Mouse (Mus musculus) testis, postnatal 14 days (tissue): Measurements from ENCODE around the gene Fam208b.
"Not testable (repeated sequence)": the region's sequence is repeated elsewhere in the genome, so short reads cannot be mapped to it uniquely, and the experiment has no call there.

ENCODE experiments used
- DNase-seq: peaks from one replicate; pipeline ENCODE4 v3.0.0; 2021; ENCODE audit warnings: low spot score

Fam208b gene

DNA sequence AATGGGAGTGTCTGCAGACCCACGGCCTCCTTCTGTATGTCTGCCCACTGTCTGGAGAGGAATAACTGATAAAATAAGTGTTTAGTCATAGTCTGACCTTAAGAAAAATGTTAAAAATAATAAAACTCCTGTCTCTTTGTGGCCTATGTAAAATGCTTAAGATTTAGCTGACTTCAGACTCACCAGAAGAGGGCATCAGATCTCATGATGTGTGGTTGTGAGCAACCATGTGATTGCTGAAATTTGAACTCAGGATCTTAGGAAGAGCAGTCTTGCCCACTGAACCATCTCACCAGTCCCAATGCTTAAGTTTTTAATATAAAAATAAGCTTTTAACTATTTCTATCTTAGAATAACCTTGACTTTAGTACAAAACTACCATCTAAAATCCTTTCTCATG lies 47.8 kb downstream of the Fam208b start:
- no peak for DNase-seq

DNA sequence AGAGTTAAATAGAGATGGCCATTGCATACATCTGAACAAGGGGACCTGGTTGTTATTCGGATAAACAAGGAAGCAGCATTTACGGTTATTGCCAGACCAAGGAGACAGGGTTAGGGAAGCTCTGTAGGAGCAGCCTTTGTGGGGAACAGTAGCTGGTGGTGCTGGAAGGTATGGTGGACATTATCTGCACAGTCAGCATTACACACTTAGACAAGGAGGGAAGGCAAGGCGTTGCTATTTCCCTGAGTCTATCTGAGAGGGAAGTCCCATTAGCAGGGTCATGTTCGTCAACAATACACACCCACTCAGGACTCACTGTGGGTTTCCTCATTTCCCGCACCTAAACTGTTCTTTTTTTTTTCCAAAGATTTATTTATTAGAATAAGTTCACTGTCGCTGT lies 63.1 kb downstream of the Fam208b start:
- DNase-seq = no peak

DNA sequence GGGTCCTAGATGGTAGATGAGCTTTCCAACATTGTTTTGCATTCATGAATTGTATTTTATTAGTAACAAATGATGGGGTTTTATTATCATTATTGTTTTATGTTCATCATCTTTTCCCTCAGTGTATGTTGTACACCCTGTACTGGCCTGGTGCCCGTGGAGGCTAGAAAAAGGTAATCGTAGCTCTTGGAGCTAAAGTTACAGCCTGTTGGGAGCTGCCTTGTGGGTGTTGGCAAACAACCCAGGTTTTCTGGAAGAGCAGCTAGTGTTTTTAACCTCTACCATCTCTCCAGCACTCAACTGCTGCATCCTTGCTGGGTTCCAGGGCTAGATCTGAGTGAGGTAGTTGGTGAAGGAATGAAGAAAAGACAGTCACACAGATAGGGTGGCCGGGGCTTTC lies 63.5 kb downstream of the Fam208b start:
- DNase-seq = peak; percentile 35

DNA sequence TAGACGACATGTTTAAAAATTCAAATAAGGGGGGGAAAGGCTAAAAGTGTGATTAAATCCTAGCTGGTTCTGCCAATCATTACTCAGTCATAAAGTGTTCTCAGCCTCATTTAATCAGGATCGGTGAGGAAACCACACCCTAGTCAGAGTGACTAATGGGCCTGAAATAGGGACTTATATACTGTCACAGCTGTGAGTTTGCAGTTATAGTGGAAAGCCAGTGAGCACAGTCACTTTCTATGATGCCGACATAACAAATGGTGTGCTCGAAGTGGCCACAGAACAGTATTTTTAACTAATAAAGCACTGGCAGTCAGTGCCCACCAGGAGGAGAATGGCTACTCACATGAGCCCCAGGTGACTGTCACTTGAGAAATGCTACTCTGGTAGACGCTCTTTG lies 66.0 kb downstream of the Fam208b start:
- no peak for DNase-seq

DNA sequence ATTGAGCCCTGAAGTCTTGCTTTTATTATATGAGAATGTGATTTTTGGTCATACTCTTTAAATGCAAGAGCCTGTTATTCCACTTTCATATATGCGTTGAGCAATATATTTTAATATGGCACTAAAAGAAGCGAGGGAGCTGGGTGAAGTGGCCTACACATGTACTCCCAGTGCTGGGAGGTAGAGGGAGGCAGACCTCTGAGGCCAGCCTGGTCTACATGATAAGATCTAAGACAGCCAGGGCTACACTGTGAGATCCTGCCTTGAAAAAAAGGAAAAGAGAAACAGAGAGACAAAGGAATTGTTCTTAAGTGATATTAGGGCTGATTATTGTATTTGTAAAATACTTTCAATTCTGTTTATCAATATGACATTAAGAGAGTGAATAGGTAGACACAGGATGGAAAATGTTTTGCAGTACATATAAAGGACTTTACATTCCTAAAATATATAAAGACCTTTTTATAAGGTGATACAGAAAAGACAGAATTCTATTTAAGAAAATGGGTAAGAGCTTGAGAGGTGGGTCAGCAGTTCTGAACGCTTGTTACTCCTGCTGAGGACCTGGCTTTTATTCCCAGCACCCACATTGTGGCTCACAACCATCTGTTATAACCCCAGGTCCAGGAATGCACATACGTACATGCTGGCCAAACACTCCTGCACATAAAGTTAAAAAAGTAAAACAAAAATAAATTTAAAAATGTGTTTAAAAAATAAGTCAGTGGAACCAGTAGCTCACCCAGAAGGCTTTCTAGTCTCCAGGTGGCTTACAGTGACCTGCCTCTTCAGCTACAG lies 66.6 kb downstream of the Fam208b start:
- no peak for DNase-seq

DNA sequence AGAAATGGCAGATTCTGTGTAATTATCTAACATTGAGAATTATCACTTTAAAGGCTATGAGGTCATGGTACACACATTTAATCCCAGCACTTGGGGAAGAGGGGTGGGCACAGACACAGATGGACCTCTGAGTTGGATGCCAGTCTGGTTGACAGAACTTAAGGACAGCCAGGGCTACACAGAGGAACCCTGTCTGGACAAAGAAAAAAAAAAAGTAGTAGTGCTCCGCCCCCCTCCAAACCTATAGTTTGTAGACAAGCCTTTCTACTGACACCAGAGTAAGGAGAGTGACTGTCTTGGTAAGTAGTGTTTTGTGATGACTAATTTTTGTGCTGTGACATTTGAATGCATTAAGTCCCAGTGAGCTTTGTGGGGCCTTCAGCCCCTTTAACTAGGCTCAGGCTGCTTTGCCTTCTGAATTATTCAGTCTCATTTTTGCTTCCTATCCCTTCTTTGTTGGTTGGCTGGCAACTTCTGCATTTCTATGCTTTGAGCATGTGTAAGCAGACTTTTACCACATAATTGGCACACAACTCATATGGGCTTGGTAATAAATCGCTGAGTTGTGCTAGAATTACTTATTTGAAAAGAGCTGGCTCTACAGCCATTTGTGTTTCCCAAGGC lies 69.6 kb downstream of the Fam208b start:
- no peak for DNase-seq

DNA sequence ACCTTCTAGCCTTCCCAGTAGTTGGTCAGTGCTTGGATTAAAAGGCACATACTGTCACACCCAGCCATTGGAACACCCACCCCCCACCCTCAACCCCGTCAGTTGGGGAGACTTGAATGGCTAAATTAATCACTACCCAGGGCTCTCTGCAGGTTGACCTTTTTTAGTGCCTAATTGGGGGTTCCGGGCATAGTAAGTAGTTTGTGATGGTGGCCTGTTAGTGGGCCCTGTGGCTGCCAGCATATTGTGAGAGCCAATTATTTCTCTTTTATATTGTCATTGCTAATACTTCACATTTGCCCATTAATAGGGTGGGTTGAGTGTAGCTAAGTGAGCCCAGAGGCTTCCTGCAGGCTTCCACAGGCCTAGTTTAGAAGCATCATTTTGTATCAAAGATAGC lies 70.7 kb downstream of the Fam208b start:
- no peak for DNase-seq

DNA sequence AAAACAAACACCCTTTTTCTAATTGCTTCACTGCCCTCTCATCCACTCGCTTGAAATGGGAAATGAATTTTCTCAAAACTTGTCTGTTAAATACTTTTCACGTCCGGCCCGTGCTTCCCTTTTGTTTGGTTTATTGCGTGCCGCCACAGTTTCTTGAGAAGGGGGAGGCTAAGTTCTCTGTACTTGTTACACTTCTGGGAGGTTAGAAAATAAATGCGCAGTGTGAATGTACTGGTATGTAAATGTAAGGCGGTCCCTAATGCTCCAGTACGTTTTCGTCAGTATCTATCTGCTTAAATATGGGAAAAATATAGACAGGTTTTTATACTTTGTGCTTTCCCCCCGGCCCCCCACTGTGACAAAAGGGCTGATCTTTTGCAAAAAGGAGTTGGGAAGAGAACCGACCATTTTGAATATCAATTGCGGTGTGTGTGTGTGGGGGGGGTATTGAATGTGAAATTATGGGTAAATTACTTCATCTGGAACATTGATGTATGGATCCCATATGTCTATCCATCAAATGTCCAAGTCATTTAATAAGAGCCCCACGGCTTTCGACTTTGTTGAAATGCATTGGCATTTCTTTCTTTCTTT lies 71.8 kb downstream of the Fam208b start:
- DNase-seq = no peak

DNA sequence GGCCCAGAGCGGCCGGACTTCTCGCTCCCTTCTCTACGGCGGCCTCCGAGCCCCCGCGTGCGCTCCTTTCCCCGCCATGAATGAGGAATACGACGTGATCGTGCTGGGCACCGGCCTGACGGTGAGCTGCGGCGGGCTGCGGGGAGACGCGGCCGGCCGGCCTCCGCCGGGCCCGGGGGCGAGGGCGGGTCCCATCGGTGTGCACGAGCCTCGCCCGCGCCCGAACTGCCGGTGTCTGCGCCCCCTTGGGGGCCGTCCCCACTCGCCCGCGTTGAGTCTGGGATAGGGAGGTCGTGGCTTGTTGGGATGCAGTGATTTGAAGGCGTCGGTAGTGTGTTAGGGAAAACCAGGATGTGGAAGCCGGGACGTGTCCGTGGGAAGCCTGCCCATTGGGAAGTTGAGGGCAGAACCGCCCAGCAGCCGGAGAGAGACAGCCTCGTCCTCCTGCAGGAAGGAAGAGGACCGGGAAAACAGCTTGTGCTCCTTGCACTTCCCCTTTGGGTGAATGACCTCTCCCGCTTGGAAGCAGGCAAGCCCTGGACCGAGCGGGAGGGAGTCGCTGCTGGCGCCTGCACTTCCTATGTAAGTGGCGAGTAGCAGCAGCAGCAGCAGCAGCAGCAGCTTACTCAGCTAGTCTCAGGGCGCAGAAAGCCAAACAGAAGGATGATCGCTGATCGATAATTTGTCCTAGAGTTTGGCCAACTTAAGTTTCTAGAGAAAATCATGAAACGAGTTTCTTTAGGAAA lies 72.5 kb downstream of the Fam208b start:
- DNase-seq = peak; percentile 76

DNA sequence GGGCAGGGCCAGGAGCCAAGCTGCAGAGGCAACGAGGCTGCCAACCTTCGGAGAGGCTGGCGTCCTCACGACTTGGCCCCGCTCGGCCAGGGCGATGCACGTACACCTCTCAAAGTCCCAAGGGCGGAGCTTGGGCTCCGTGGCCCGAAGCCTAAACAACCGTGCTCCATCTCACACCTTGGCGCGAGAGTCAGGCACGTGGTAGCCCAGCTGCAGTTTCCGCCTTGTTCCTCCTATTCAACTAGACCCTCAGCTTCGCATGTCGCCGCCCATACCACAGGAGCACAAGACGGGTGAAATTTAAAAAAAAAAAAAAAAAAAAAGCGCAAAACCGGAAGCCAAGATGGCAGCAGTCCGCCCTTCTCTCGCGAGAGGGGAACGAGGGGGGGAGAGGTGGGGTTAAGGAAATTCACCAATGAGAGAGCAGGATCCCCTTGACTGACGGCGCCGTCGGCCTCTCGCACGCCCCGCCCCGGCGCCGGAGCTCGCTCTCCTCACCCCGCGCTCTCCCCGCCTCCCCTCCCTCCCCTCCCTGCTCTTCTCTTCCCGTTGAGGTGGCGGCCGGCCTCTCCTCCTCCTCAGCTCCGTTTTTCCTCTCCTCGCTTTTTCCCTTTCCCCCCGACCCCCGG lies 73.2 kb downstream of the Fam208b start, which contains the start of gene Gdi2:
TSS of gene Gdi2 (plus strand) at position 470 of the 629 bp plus-strand sequence.
- DNase-seq = peak; percentile 95

DNA sequence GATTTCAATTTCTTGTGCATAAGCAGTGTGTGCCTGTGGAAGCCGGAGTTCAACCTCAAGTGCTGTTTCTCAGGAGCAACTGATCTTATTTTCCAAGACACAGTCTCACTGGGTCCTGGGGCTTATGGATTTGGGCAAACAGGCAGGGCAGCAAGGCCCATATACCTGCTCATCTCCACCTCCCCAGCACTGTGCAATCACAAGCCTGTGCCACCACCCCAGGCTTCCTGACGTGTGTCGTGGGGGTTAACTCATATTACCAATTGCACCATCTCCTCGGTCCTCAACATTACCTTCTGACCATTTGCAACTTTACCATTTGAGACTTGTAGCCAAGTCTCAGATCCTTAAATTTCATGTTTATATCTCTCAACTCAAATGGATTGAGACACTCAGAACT lies 76.8 kb downstream of the Fam208b start:
- DNase-seq = no peak

DNA sequence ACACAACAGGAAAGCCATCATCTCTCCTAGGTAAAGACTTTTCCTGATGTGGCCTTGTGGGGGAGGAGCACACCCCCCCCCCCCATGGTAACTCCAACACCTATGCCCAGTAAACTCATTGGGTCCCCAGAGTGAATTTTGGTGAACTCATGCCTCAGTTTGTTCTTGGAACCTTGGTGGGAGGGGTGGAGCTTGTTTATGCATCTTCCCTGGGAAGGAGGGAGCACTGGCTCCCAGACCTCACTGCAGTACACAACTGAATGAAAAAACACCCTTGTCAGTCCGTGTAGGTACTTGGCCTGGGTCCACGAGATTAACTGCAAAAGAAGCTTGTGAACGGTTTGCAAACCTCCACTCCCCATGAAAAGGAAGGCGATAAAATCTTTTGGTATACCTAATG lies 78.5 kb downstream of the Fam208b start:
- no peak for DNase-seq

DNA sequence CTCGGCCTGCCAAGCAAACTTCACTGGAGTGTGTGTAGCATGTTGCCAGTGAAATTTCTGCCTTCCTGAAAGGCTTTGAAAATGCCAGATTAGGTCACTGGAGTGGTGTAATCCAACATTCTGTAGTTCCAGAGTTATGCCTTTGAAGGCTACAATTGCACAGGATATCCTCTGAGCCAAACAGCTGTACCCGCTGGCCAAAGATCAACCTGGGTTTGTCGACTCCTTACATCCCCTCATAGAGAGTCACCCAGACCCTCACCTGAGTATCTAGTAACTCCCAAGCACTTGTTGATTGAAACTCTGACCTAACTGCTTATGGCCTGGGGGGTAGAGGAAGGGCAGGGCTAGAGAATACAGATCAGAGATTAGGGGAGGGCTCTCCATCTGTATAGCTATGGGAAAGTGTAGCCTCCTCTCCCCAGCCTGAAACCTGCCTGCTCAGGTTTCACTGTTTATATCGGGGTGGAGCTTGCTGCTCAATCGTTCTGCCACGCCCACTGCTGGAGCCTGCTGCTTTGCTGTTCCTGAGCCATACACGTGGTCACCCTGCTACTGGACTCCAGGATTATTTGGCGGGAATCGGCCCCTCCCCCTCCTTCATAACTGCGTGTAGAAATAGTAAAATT lies 79.1 kb downstream of the Fam208b start:
- no peak for DNase-seq

DNA sequence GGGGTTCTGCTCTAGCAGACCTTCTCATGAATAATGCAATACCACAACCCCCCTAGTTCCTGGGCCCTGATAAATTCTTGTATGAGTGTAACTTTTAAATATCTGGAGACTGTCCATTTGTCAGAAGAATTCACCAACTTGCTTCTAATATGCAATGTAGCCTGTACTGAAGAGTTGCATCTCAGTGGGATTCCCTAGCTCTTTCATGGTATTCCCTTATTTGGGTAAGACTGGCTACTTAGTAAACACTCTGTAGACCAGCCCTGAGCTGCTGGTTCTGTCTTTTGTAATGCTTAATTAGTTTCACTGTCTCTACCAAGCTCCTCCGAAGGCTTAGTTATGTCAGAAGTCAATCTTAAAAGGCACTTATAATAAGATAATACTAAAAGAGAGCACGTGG lies 79.7 kb downstream of the Fam208b start:
- DNase-seq = not testable (repeated sequence)

DNA sequence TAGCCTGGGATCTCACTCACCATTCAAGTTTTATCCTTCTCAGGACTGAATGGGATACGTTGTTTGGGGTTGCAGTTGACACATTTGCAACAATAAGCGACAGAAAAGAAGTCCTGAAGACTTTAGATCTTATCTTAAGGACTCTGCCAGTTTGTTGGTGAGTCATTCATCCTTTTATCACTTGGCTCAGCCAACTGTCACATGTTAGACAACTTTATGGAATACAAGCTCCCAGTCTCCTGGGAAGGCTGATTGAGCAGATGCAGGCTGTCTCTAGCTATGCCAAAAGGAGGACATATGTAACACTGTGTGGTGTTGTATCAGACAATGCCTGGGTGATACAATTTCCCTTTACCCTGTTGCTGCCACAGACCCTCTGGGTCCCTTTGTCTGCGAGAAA lies 80.5 kb downstream of the Fam208b start:
- DNase-seq = peak; percentile 21

DNA sequence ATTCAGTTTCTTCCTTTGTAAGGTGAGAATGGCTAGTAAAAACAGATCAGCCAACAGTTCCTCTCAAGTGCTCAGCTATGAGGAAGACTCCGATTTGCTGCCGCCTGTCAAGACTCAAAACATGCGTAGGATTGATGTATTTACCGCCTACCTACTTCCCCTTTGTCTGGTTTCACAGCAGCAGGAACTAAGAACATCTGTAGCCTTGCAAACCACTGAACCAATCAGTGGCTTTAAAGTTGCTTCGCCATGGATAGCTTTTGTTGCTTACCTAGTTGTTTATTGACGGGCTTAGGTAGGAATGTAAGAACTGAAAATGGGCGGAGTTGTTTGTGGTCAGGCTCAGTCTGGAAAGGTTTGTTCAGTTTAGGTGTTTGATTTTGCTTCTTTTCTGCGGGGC lies 84.6 kb downstream of the Fam208b start:
- DNase-seq = no peak

DNA sequence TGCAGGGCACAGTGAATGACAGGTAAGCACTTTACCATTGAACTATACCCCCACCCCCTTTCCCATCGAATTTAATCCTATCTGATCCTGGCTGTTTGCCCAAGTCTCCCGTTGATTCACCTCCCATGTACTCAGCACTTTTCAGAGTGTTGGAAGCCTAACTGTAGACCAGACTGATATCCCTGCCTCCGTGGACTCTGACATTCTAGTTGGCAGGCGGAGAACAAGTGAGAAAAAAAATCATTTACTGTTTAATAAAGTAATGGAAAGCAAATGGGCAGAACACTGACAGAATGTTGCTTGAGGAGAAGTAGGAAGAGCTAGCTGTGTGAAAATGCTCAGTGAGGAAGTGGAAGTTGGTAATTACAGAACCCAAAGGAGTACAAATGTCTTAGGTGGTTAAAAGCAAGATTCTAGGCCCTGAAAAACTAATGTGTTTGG lies 85.3 kb downstream of the Fam208b start:
- no peak for DNase-seq

DNA sequence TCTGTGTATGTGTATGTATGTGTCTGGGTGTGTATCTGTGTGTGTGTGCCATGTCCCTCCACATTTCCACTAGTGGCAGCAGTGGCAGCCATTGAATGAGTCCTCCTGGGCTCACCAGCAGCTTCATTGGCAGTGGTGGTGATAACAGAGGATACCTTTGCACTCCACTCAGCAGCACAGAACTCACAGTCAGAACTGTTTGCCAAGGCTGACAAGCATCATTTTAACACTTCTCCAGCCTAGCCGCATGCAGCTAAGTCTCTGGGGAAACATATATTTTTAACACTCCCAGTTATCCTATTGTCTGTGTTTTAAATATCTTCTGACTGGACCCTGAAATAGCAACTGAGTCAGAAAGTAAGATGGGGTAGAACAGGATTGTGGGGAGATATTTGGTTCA lies 87.0 kb downstream of the Fam208b start:
- DNase-seq = no peak

DNA sequence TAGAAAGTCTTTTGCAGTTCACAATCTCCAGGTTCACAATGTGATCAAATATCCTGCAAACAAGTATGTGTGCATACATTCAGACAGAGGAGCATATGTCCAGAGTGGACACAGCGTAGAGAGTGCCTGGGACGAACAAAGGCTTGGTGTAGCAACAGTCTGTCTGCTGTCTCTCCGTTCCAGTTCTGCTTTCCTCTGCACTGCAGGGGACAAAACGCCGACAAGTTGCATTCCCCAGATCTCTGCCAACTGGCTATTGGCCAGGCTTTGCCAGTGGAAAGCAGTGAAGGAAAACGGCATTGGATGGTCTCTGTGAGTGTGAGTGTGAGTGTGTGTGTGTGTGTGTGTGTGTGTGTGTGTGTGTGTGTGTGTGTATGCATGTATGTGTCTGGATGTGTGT lies 87.4 kb downstream of the Fam208b start:
- DNase-seq = no peak

DNA sequence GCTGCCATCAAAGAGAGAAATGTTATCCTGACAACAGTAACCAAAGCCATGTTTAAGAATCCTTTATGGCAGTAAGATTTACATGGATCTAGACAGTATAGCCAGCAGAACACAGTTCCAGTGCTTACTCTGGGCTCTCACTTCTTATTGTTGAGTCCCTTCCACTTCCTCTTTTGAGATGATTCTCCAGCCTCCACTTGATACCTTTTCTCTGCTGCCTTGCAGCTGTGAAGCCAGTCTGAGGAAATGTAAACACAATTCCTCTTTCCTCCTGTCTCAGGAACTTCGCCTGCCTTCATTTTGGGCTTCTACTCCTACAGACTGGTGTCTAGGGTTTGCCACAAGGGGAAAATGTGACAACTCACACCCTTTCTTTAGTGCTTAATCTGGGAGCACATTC lies 90.9 kb downstream of the Fam208b start:
- DNase-seq = not testable (repeated sequence)

DNA sequence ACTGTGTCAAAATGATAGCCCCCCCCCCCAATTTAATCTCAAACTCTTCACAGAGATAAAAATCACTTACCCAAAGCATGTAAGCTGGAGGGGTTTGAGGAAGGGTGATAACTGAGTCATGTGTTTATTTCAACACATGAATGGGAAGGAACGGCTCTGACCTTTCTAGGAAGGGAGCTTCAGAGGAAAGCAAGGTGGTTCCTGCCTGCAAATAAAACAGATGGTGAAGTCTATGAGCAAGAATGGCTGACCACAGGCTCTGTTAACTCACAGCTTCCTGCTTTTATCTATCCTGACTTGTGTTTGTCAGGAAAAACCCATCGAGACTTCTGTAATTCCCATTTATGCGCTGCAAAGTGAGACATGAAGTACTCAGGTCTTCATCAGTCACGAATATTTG lies 91.6 kb downstream of the Fam208b start:
- not testable (repeated sequence) for DNase-seq
